Mouse (Mus musculus) erythroid progenitor cell, adult 5-6 weeks (primary cell): Measurements from ENCODE around the gene Tmed4. TPM values are rescaled to one million over a fixed set of nuclear protein-coding genes. Genes with fewer than 3 reads are reported as not detected.
"Not testable (repeated sequence)": the region's sequence is repeated elsewhere in the genome, so short reads cannot be mapped to it uniquely, and the experiment has no call there.

Experiments used
- ATAC-seq: replicated peaks from 2 replicates; pipeline ENCODE4 v1.8.0; 2016; ENCODE audit warnings: moderate number of reproducible peaks, mild to moderate bottlenecking, moderate TSS enrichment, inconsistent platforms; ENCODE audit not compliant: poor library complexity, low FRiP score, severe bottlenecking
- total RNA-seq, 2 experiments: library from RNA; stranded (forward) in 1 of 2; stranded (reverse) in 1 of 2; fragments of 150-400 nt in 1 of 2; fragments of 186-747, 209-891 nt in 1 of 2; gene quantifications; 2 replicates each; pipeline versions ENCODE4 v1.2.3 to v1.2.4; 2015 to 2017; ENCODE audit warnings: low replicate concordance in 2 of 2

Tmed4 gene
- total RNA-seq, 2 experiments from 2014 or later = 12.1 to 13.4 TPM

DNA sequence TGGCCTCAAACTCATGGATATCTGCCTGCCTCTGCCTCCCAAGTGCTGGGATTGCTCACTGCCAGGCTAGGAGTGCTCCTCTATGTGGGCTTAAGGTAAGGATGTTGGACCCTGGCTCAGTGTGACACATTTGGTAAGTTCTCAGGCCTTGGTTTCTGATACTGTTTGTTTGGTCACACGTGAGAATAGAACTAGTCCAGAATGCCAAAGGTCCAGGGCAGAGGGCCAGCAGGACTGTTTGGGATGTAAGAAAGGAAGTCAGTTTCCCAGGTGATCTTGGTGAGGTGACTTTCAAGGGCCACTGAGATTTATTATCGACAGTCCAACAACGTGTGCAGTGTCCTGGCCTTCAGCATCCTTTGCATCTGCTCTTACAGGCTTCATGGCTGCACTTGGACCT is 1.8 kb upstream of the Tmed4 start:
- no peak for ATAC-seq

GRCm38 (mm10) chr11:6275094-6275484 is 419 bp upstream of the Tmed4 start:
- ATAC-seq = no peak

GRCm38 (mm10) chr11:6273607-6274006 is 1.1 kb downstream of the Tmed4 start:
- no peak for ATAC-seq

GRCm38 (mm10) chr11:6267320-6268254 is 7.1 kb downstream of the Tmed4 start, which contains the start of gene Ddx56:
Gene Ddx56 (minus strand): TSS chr11:6267772.
- ATAC-seq = peak; percentile 99

- no peak for ATAC-seq
Observed at GRCm38 (mm10) chr11:6266621-6267020, 8.0 kb downstream of the Tmed4 start.

- ATAC-seq = peak; percentile 74
Observed at GRCm38 (mm10) chr11:6261434-6262082, 13.1 kb downstream of the Tmed4 start.

DNA sequence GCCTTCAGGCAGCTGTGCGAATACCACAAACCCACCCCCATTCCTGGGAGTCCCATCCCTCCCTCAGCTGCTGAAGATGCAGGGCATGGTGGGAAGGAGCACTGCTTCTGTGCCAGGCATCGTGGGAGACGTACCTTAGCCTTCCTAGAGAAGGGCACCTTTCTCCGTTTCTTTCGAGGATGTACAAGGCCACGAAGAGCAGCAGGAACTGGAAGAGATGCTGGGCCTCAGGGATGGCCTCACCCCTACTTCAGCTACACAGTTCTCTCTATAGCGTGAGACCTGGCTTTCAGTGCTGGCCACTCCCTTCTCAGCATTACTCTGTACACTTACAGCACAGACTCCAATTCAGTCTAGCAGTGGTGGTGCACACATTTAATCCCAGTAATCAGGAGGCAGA is 15.3 kb downstream of the Tmed4 start:
- no peak for ATAC-seq

DNA sequence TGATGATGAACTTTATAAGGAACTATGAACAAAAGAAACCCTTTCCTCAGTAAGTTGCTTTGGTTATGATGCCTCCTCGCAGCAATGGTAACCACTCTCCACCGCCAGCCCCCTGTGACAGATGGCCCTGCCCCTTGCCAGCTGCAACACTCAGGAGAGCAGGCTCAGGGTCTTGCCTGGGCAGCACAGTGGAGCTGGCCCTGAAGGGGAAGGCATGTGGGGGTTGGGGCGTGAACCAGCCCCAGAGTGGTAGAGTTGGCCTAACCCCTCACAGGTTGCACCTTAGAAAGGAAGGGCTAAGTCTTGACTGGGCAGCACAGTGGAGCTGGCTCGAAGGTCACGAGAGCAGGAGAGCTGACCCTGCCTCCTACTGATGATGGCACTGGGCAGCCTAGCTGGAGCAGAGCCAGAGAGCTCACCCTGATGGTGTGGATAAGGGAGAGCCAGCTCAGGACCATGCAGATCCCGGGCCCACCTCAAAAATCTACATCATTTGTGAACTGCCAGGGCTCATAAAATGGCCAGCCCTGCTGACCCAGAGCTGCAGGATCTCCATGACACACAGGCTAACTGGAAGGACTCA is 18.1 kb downstream of the Tmed4 start:
- no peak for ATAC-seq

- ATAC-seq = not testable (repeated sequence)
Observed at GRCm38 (mm10) chr11:6254602-6255001, 20.1 kb downstream of the Tmed4 start.

DNA sequence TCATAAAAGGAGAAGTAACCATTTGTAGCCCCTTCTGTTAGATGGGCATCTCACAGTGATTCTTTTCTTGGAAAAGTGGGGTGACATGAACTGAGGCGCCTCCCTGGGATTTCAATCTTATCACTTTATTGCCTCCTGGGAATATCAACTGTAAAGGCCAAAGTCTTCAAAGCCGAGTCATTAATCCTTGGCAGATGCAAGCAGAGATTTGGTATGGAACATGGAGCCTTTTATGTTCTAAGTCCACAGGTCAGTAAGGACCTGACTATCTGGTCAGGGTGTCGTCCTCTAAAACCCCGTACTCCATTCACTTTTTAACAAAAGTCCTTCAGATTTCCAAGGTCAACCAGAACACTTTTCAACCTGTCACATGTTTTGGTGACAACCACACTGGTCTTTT is 21.8 kb downstream of the Tmed4 start:
- ATAC-seq = no peak

DNA sequence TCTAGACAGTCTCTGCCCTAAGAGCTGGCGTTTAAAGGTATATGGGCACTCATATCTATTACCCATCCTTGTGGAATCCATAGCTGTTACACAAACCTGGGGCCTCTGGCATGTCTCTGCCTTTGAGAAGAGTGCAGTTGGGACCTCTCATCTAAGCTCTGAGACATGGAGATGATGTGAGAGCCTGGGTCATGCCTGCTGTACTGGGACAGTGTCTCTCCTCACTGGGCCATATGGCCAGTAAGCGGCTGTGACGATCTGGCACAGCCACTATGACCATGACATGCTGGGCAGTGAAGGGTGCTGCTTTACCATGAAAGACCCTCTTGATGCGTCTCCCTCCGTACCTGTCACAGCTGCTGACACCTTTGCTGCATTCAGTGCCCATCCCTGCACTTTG is 22.4 kb downstream of the Tmed4 start:
- ATAC-seq = no peak

- ATAC-seq = no peak
Observed at GRCm38 (mm10) chr11:6244707-6245106, 30.0 kb downstream of the Tmed4 start.

GRCm38 (mm10) chr11:6233025-6233424 is 41.6 kb downstream of the Tmed4 start:
- ATAC-seq = no peak

DNA sequence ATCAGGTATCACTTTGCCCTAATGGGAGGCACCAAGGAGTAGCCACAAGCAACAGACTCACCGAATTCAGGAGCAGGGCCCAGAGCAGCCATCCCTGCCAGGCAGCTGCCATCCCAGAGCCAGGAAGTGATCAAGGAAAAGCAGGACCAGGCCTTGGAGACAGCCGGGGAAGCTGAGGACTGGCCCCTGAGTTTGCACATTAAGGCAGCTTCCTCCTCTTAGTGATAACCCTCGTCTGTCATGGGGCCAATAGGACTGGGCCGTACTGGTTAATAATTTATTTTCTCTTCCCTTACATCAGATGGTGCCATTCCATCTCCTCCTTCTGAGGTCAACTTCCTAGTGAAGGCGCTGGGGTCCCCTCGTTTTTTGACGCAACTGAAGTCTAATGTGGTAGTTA is 44.7 kb downstream of the Tmed4 start, which contains the start of gene Npc1l1:
TSS of gene Npc1l1 (minus strand) at position 132 of the 400 bp plus-strand sequence.
- no peak for ATAC-seq

- no peak for ATAC-seq
Observed at GRCm38 (mm10) chr11:6224541-6225229, 50.0 kb downstream of the Tmed4 start.

- ATAC-seq = no peak
Observed at GRCm38 (mm10) chr11:6222187-6222586, 52.5 kb downstream of the Tmed4 start.
